Mouse (Mus musculus) embryonic facial prominence, embryonic 13.5 days (tissue): ENCODE measurements around the gene Gpr31b. TPM values are rescaled to one million over a fixed set of nuclear protein-coding genes. Genes with fewer than 3 reads are reported as not detected.
"Not testable (repeated sequence)": the region's sequence is repeated elsewhere in the genome, so short reads cannot be mapped to it uniquely, and the experiment has no call there.

ENCODE experiments used
- ATAC-seq: fragments of 200-750 bp; cut with Nextera tagmentation; 2 replicates; pipeline ENCODE4 v1.8.0; 2017; ENCODE audit warnings: low read depth; ENCODE audit not compliant: insufficient number of reproducible peaks, insufficient read depth, low FRiP score, low TSS enrichment
- H3K27ac ChIP-seq: fragments of 300-500 bp; sonication (generic); 2 replicates; pipeline ENCODE4 v1.5.1; 2015; ENCODE audit warnings: moderate library complexity, mild to moderate bottlenecking, inconsistent platforms
- H3K27me3 ChIP-seq: fragments of 300-500 bp; sonication (generic); 2 replicates; pipeline ENCODE4 v1.6.1; 2015; ENCODE audit warnings: mild to moderate bottlenecking, inconsistent platforms
- H3K36me3 ChIP-seq: fragments of 300-500 bp; sonication (generic); 2 replicates; pipeline ENCODE4 v1.6.1; 2015; ENCODE audit warnings: mild to moderate bottlenecking, inconsistent platforms
- H3K4me1 ChIP-seq: fragments of 300-500 bp; sonication (generic); 2 replicates; pipeline ENCODE4 v1.6.1; 2015; ENCODE audit warnings: inconsistent platforms
- H3K4me2 ChIP-seq: fragments of 300-500 bp; sonication (generic); 2 replicates; pipeline ENCODE4 v1.6.1; 2015; ENCODE audit warnings: moderate library complexity, mild to moderate bottlenecking, inconsistent platforms
- H3K4me3 ChIP-seq: fragments of 300-500 bp; sonication (generic); 2 replicates; pipeline ENCODE4 v1.5.1; 2015; ENCODE audit warnings: mild to moderate bottlenecking, inconsistent platforms
- H3K9ac ChIP-seq: fragments of 300-500 bp; sonication (generic); 2 replicates; pipeline ENCODE4 v1.6.1; 2015; ENCODE audit warnings: mild to moderate bottlenecking, inconsistent platforms
- H3K9me3 ChIP-seq: fragments of 300-500 bp; sonication (generic); 2 replicates; pipeline ENCODE4 v1.6.1; 2016; ENCODE audit warnings: inconsistent platforms
- WGBS: fragments of 180-500 bp; shearing (Covaris S2); methylation state at CpG from one replicate; pipeline ENCODE4 v1.1.7; 2015; ENCODE audit warnings: mixed read lengths; 5-methylcytosine and 5-hydroxymethylcytosine counted together
- polyA plus RNA-seq: library from polyadenylated mRNA; unstranded; fragments of >200 nt; fragmentation: Nextera tagmentation; extraction: Ambion mirVana; gene quantifications from 2 replicates; pipeline ENCODE4 v1.2.1, GENCODE M21; 2015

Gpr31b gene
- polyA plus RNA-seq, 1 experiment from 2014 or later, result not detected

DNA sequence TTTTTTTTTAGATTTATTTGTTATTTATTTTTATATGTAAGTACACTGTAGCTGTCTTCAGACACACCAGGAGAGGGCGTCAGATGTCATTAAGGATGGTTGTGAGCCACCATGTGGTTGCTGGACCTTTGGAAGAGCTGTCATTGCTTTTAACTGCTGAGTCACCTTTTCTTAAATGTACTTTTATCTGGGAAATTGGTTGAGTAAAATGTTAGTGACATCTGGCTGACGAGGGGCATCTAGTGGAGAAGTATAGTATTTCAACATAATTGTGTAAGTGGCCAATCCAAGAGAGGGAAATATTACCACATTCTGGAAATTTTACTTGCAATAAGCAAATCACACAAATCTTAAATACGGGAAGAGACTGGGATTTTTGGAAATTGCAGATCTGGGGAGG is 42.2 kb downstream of the Gpr31b start:
- 20% methylated on average over 3 of the region's 3 CpGs for WGBS
- Histone ChIP-seq H3K4me3 (no peak overlapping the region), H3K9me3 (no peaks in the 10 kb centered on the region), H3K4me1 (peaks cover 8% of the 10 kb centered on the region), H3K27ac (no peak overlapping the region), H3K27me3 (no peaks in the 10 kb centered on the region), H3K4me2 (no peak overlapping the region), H3K36me3 (peaks cover 41% of the 10 kb centered on the region), H3K9ac (no peak overlapping the region)
- no peak for ATAC-seq

DNA sequence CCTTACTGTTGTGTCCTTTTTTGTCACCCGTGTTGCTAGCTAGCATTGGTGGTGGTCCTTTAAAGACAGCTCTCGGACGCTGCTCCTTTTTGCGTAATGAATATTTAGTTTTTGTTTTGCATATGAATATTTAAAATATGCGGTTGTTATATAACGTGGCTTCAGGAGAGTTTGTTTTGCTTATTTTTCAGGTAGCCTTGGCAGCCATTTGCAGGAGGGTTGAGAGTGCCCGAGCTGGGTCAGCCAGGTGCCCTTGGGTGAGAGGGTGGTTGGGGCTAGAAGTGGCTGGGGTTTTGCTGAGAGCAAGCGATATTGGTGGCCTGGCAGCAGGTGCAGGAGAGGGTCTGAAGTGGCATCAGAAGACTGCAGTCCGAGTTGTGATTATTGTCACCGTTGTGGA is 43.6 kb downstream of the Gpr31b start:
- H3K4me2 ChIP-seq, result peak overlapping the region; percentile 82
- H3K27ac ChIP-seq, result peak overlapping the region; percentile 79
- 4% methylated on average over 10 of the region's 10 CpGs for WGBS
- H3K36me3 ChIP-seq, result peaks cover 29% of the 10 kb centered on the region
- H3K4me1 ChIP-seq, result peaks cover 8% of the 10 kb centered on the region
- no peak for ATAC-seq
- peak overlapping the region; percentile 82 for H3K9ac ChIP-seq
- no peaks in the 10 kb centered on the region for H3K9me3 ChIP-seq
- H3K27me3 ChIP-seq, result no peaks in the 10 kb centered on the region
- H3K4me3 ChIP-seq, result peak overlapping the region; percentile 86

DNA sequence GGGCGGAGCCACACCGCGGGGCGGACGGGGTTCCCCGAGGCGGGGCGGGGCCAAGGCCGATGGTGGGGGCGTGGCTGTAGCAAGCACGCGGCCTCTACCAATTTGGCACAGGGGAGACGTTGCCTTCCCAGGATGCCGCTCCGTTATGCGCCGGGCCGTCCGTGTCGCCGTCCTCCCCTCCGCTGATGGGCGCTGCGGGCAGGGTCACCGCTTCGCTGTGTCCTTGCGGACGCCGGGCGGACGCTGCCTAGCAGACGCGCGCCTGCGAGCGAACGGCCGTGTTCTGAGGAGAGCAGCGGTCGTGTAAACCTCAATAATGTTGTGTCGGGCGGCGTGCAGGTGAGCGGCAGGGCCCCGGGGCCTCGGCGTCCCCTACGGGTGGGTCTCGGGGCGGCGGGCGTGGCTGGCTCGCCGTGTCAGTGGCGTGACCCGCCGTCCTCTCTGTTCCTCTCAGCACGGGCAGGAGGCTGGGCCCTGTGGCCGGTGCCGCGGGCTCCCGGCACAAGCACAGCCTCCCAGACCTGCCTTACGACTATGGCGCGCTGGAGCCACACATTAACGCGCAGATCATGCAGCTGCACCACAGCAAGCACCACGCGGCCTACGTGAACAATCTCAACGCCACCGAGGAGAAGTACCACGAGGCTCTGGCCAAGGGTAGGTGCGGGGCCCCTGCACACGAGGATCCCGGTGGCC is 44.2 kb downstream of the Gpr31b start:
- Histone ChIP-seq H3K4me2 (peak overlapping the region; percentile 82), H3K36me3 (peaks cover 22% of the 10 kb centered on the region), H3K27me3 (no peaks in the 10 kb centered on the region), H3K4me3 (peak overlapping the region; percentile 86), H3K27ac (peak overlapping the region; percentile 79), H3K9ac (peak overlapping the region; percentile 82), H3K9me3 (no peaks in the 10 kb centered on the region), H3K4me1 (peaks cover 8% of the 10 kb centered on the region)
- under 1% methylated on average over 76 of the region's 76 CpGs for WGBS
- peak; percentile 96 for ATAC-seq

DNA sequence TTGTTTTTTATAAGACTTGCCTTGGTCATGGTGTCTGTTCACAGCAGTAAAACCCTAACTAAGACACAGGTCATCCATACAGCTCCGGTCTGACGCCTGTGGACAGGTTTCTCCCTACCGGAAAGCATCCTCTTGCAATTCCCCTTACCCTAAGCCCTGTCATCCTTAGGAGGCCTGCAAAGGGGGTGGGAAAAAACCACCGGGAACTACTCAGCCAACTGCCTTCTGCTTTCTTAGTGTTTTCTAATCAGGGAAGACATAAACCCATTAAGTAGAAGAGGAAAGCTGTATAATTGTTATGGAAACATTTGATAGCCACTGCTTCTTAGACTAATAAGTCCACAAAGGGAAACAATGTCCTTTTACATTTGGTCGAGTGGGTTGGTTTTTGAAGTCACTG is 45.1 kb downstream of the Gpr31b start:
- peak overlapping the region; percentile 82 for H3K4me2 ChIP-seq
- H3K27me3 ChIP-seq, result no peaks in the 10 kb centered on the region
- peak overlapping the region; percentile 82; the same call in 1 of the 2 replicates for H3K9ac ChIP-seq
- no peak for ATAC-seq
- peaks cover 13% of the 10 kb centered on the region for H3K36me3 ChIP-seq
- peaks cover 8% of the 10 kb centered on the region for H3K4me1 ChIP-seq
- peak overlapping the region; percentile 55; the same call in 1 of the 2 replicates for H3K27ac ChIP-seq
- 49% methylated on average over 5 of the region's 5 CpGs for WGBS
- H3K9me3 ChIP-seq, result no peaks in the 10 kb centered on the region
- H3K4me3 ChIP-seq, result peak overlapping the region; percentile 86

DNA sequence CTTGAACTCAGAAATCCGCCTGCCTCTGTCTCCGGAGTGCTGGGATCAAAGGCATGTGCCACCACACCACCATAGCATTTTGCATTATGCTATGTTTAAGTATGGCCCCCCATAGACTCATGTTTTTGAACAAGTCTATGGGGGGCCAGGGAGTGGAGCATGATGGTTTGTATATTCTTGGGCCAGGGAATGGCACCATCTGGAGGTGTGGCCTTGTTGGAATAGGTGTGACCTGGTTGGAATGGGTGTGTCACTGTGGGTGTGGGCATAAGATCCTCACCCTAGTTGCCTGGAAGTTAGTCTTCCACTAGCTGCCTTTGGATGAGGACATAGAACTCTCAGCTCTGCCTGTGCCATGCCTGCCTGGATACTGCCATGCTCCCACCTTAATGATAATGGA is 45.5 kb downstream of the Gpr31b start, which contains the start of gene Sod2:
Gene Sod2 (plus strand): TSS at position 301 of the 400 bp plus-strand sequence.
- Histone ChIP-seq H3K9ac (peak within 1 kb of the TSS; percentile 82), H3K27ac (peak within 1 kb of the TSS; percentile 55), H3K36me3 (peaks cover 10% of the 10 kb centered on the region), H3K4me3 (peak within 1 kb of the TSS; percentile 86), H3K4me2 (peak within 1 kb of the TSS; percentile 82)
- not testable (repeated sequence) for H3K4me1 ChIP-seq, ATAC-seq, H3K9me3 ChIP-seq, H3K27me3 ChIP-seq
- WGBS, result 88% methylated on average over 2 of the region's 2 CpGs

DNA sequence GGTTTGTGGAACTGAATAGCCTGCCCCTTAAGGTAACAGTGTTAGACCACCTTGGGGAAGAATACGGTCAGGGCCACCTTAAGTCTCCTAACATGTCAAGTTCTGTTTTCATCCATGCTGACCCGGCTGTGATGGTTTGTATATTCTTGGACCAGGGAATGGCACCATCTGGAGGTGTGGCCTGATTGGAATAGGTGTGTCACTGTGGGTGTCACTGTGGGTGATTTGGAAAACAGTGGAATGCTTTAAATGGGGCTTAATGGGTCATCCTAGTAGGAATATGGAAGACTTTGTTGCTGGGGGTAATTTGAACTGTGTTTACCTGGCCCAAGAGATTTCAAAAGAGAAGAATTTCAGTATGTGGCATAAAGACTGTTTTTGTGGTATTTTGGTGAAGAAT is 47.7 kb downstream of the Gpr31b start:
- ATAC-seq, H3K9ac ChIP-seq: not testable (repeated sequence)
- WGBS, result 70% methylated on average over 2 of the region's 2 CpGs

DNA sequence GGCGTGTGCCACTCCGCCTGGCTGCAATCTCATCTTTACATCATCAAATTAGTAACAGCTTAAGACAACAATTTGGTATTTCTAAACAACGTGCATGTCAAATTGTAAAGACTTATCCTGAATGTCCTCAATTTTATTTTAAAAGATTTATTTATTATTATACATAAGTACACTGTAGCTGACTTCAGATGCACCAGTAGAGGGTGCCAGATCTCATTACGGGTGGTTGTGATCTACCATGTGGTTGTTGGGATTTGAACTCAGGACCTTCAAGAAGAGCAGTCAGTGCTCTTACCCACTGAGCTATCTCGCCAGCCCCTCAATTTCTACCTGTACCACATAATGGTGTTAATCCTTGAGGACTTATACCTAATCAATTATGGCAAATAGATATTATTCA is 49.9 kb downstream of the Gpr31b start:
- H3K36me3 ChIP-seq, H3K4me3 ChIP-seq, ATAC-seq, H3K27me3 ChIP-seq, H3K27ac ChIP-seq, H3K9me3 ChIP-seq, H3K4me1 ChIP-seq, H3K9ac ChIP-seq, H3K4me2 ChIP-seq: not testable (repeated sequence)
- WGBS, result 88% methylated on average over 5 of the region's 5 CpGs

More for the DNA sequence above, 47.7 kb downstream of the Gpr31b start:
- not testable (repeated sequence) for H3K27me3 ChIP-seq, H3K27ac ChIP-seq, H3K36me3 ChIP-seq, H3K9me3 ChIP-seq, H3K4me2 ChIP-seq, H3K4me1 ChIP-seq, H3K4me3 ChIP-seq

Other genes starting within 250 kb of the Gpr31b start
- gene Mas1, start 184.2 kb downstream of the Gpr31b start, polyA plus RNA-seq, result 1.2 and 2.1 TPM in 2 replicates
- gene Mrgprh, start 176.3 kb downstream of the Gpr31b start, polyA plus RNA-seq, result not detected in 2 replicates
- gene Pnldc1, start 142.1 kb downstream of the Gpr31b start, polyA plus RNA-seq, result 1.8 and 3.5 TPM in 2 replicates
- 429 and 454 TPM in 2 replicates for gene Tcp1, start 136.6 kb downstream of the Gpr31b start, polyA plus RNA-seq
- gene Mrpl18, start 136.0 kb downstream of the Gpr31b start, polyA plus RNA-seq, result 136 and 172 TPM in 2 replicates
- 0.65 and 1.5 TPM in 2 replicates for gene Acat3, start 111.7 kb downstream of the Gpr31b start, polyA plus RNA-seq
- 182 and 218 TPM in 2 replicates for gene Acat2, start 91.5 kb downstream of the Gpr31b start, polyA plus RNA-seq
- gene Wtap, start 58.1 kb downstream of the Gpr31b start, polyA plus RNA-seq, result 156 and 166 TPM in 2 replicates
- gene Sod2, start 45.5 kb downstream of the Gpr31b start, polyA plus RNA-seq, result 78.3 and 78.7 TPM in 2 replicates
- 0.14 TPM in 1 of 2 replicates, not detected in the other for gene Tcp10b, start 8.8 kb upstream of the Gpr31b start, polyA plus RNA-seq
- not detected in 2 replicates for gene Unc93a, start 79.5 kb upstream of the Gpr31b start, polyA plus RNA-seq
- not detected in 2 replicates for gene Smok2a, start 168.9 kb upstream of the Gpr31b start, polyA plus RNA-seq
- gene Smok2b, start 178.0 kb upstream of the Gpr31b start, polyA plus RNA-seq, result not detected in 2 replicates